ENCODE assay signal across 14 mouse cellular contexts in genomic region chr11:80767320-80767617, GRCm38 (mm10). TPM values are rescaled to one million over a fixed set of nuclear protein-coding genes. Genes with fewer than 3 reads are reported as not detected.
"Had no signal": no experiment of that assay in that cellular context is flagged by ENCODE, and none has a peak within 500 bp of the region (broad histone marks: within the 10 kb centered on the region; RNA-seq: fewer than 3 reads in every experiment).

No protein-coding gene starts in this region.

- H3K27ac ChIP-seq: limb, embryonic 13.5 days; midbrain, embryonic 15.5 days; neural tube, embryonic 12.5 days had no signal

- ATAC-seq: intestine, embryonic 16.5 days; midbrain, embryonic 15.5 days had no signal

- DNase-seq: kidney, postnatal 14 days; left cerebral cortex, postnatal 4 days; lung, postnatal 14 days; right cerebral cortex, postnatal 4 days; spleen, adult 18-20 months; thymus, postnatal 4 days had no signal

- H3K9ac ChIP-seq: limb, embryonic 13.5 days; midbrain, embryonic 15.5 days; neural tube, embryonic 12.5 days had no signal

- H3K27me3 ChIP-seq: midbrain, embryonic 15.5 days; neural tube, embryonic 12.5 days had no signal

- H3K4me2 ChIP-seq: limb, embryonic 13.5 days; liver, embryonic 11.5 days; midbrain, embryonic 11.5 days; midbrain, embryonic 15.5 days; neural tube, embryonic 12.5 days had no signal

- H3K4me1 ChIP-seq: limb, embryonic 13.5 days; midbrain, embryonic 15.5 days had no signal

- H3K36me3 ChIP-seq: limb, embryonic 13.5 days; midbrain, embryonic 15.5 days; neural tube, embryonic 12.5 days had no signal

- H3K4me3 ChIP-seq: limb, embryonic 13.5 days; midbrain, embryonic 15.5 days; neural tube, embryonic 12.5 days had no signal

- H3K9me3 ChIP-seq: limb, embryonic 13.5 days; midbrain, embryonic 15.5 days; neural tube, embryonic 12.5 days had no signal

RNA-seq across cellular contexts. Expression of gene Tmem98, which starts 42.7 kb away (rescaled TPM):
- total RNA-seq: monocyte, adult 5-6 weeks; neutrophil, adult 5-6 weeks had no signal
